Mouse (Mus musculus) ES-E14 (cell line): ENCODE results near the gene Kiss1r.
A peak's percentile ranks its signal among the peaks of the same experiment; 100 is the strongest.

Experiments
- ZC3H11A ChIP-seq: IDR thresholded peaks from 2 replicates; pipeline ENCODE4 v1.6.1; 2012; ENCODE audit warnings: low read depth, mild to moderate bottlenecking, inconsistent platforms, low read length, borderline replicate concordance
- ZNF384 ChIP-seq: IDR thresholded peaks from 2 replicates; pipeline ENCODE4 v1.6.1; 2012; ENCODE audit warnings: low read depth, low read length, inconsistent platforms

GRCm38 (mm10) chr10:79959847-79960601 is 43.3 kb downstream of the Kiss1r start, which contains the start of gene Wdr18:
- TF ChIP-seq ZNF384: no peak
- TF ChIP-seq ZC3H11A: peak; percentile 27; the same call in 1 of the 2 replicates
